Mouse (Mus musculus): ENCODE data around the gene Selplg.

- TF ChIP-seq CTCF (IDR thresholded peaks at IDR 0.05; ENCODE audit: low read depth), result no peak
- TF ChIP-seq EP300 (optimal IDR thresholded peaks at IDR 0.05), result no peak
Measured at GRCm38 (mm10) chr5:113830796-113831195, 1.6 kb downstream of the Selplg start.
